Mouse (Mus musculus): ENCODE data around the gene Gna14.

DNA sequence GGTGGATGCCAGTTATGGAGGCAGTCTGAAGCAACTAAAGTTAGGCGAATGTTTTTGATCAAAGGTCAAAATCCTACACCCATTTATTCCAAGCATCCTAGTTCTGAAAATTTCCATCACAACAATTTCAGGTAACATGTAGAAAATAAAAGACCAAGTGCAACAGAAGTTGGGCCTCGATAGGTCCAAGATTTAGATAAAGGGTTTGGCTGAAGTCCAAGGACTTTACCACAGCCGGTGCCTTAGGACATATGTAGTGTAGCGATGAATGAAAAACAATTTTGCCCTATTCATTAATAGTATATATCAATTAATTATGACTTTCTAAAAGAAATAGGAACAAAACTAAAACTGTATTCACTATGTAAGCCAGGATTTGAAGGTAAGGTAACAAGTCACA is 187.6 kb downstream of the Gna14 start:
- TF ChIP-seq CTCF (conservative IDR thresholded peaks at IDR 0.05; ENCODE audit: insufficient read depth, insufficient read length, low read depth, low read length) (no peak), POLR2A (IDR thresholded peaks at IDR 0.05; ENCODE audit: low read depth, low read length) (no peak)
